Mouse (Mus musculus) v-Abl transformed pro-B cells (cell line): ENCODE measurements around the gene Clba1.

Source experiments
- in situ Hi-C, 2 experiments: fragments of 400-800 bp; cut with MboI; formaldehyde crosslinking; loops; one replicate each; pipeline ENCODE4 v1.15.1; 2025; ENCODE audit not compliant: unreplicated experiment in 2 of 2

Clba1 gene

GRCm38 (mm10) chr12:112842128-112842527 lies 33.4 kb downstream of the Clba1 start:
- in situ Hi-C loops = loop anchor here (5.0 kb wide), 2 partner anchors 35 to 95 kb away; partner anchors contain the start of gene Clba1 (in 1 of the 2)

- in situ Hi-C loops = loop anchor here (5.0 kb wide), 2 partner anchors 37 to 97 kb away; partner anchors contain the start of gene Clba1 (in 1 of the 2)
Observed at GRCm38 (mm10) chr12:112843803-112844202, 35.1 kb downstream of the Clba1 start.

GRCm38 (mm10) chr12:112847880-112848279 lies 39.1 kb downstream of the Clba1 start:
- in situ Hi-C loops = no loop called here

GRCm38 (mm10) chr12:112849235-112850022 lies 40.7 kb downstream of the Clba1 start:
- in situ Hi-C loops = no loop called here

- in situ Hi-C loops = no loop called here
Observed at GRCm38 (mm10) chr12:112850344-112850743, 41.6 kb downstream of the Clba1 start.

GRCm38 (mm10) chr12:112851116-112851515 lies 42.4 kb downstream of the Clba1 start:
- in situ Hi-C loops = no loop called here

- in situ Hi-C loops = no loop called here
Observed at GRCm38 (mm10) chr12:112853050-112853729, 44.5 kb downstream of the Clba1 start.

GRCm38 (mm10) chr12:112854610-112855333 lies 46.0 kb downstream of the Clba1 start:
- in situ Hi-C loops = no loop called here

- in situ Hi-C loops = no loop called here
Observed at GRCm38 (mm10) chr12:112856338-112856737, 47.6 kb downstream of the Clba1 start.

GRCm38 (mm10) chr12:112857021-112857925 lies 48.5 kb downstream of the Clba1 start:
- in situ Hi-C loops = no loop called here

- in situ Hi-C loops = no loop called here
Observed at GRCm38 (mm10) chr12:112858581-112859336, 50.0 kb downstream of the Clba1 start.

GRCm38 (mm10) chr12:112859930-112860329 lies 51.2 kb downstream of the Clba1 start:
- in situ Hi-C loops = no loop called here

- in situ Hi-C loops = no loop called here
Observed at GRCm38 (mm10) chr12:112860765-112861164, 52.0 kb downstream of the Clba1 start.

GRCm38 (mm10) chr12:112861911-112862321 lies 53.2 kb downstream of the Clba1 start:
- in situ Hi-C loops = no loop called here

- in situ Hi-C loops = no loop called here
Observed at GRCm38 (mm10) chr12:112864804-112865203, 56.1 kb downstream of the Clba1 start.
